29 mouse cellular contexts compared by ENCODE assay signal in genomic region chr5:129664090-129664489, GRCm38 (mm10). TPM values are rescaled to one million over a fixed set of nuclear protein-coding genes. Genes with fewer than 3 reads are reported as not detected.
"Had no signal": no experiment of that assay in that cellular context is flagged by ENCODE, and none has a peak within 500 bp of the region (broad histone marks: within the 10 kb centered on the region; RNA-seq: fewer than 3 reads in every experiment).

No protein-coding gene starts in this region.

- H3K27ac ChIP-seq: hindbrain, embryonic 13.5 days; hindbrain, embryonic 15.5 days; hindbrain, postnatal 0 days; kidney, embryonic 15.5 days; kidney, postnatal 0 days; limb, embryonic 13.5 days; limb, embryonic 15.5 days; liver, embryonic 13.5 days had no signal

- ATAC-seq: hindbrain, postnatal 0 days; intestine, embryonic 16.5 days had no signal

- H3K4me3 ChIP-seq: heart, embryonic 12.5 days; hindbrain, embryonic 13.5 days; hindbrain, embryonic 15.5 days; kidney, embryonic 15.5 days; limb, embryonic 13.5 days; limb, embryonic 15.5 days; liver, embryonic 13.5 days had no signal

- H3K9me3 ChIP-seq: heart, embryonic 12.5 days; hindbrain, embryonic 13.5 days; hindbrain, embryonic 15.5 days; kidney, embryonic 15.5 days; limb, embryonic 13.5 days; limb, embryonic 15.5 days; liver, embryonic 13.5 days had no signal

- H3K4me2 ChIP-seq: heart, embryonic 12.5 days; hindbrain, embryonic 13.5 days; hindbrain, embryonic 15.5 days; kidney, embryonic 15.5 days; limb, embryonic 13.5 days; limb, embryonic 15.5 days; liver, embryonic 13.5 days had no signal

- H3K9ac ChIP-seq: heart, embryonic 12.5 days; hindbrain, embryonic 13.5 days; hindbrain, embryonic 15.5 days; kidney, embryonic 15.5 days; limb, embryonic 13.5 days; limb, embryonic 15.5 days; liver, embryonic 13.5 days had no signal

- H3K27me3 ChIP-seq: heart, embryonic 12.5 days; hindbrain, embryonic 13.5 days; hindbrain, embryonic 15.5 days; kidney, embryonic 15.5 days; limb, embryonic 13.5 days; limb, embryonic 15.5 days; liver, embryonic 13.5 days had no signal

- DNase-seq: gastrocnemius, postnatal 14 days; gastrocnemius, postnatal 36 days; heart, adult 18-20 months; heart, postnatal 10 days; kidney, adult 11 months; kidney, adult 9 months; kidney, postnatal 14 days; kidney, postnatal 36 days; layer of hippocampus, adult 9-11 months; layer of hippocampus, postnatal 36 days; left cerebral cortex, postnatal 4 days; liver, embryonic 13.5 days had no signal

RNA-seq across cellular contexts. Expression of gene Sept14, which starts 44.2 kb away (rescaled TPM):
- polyA plus RNA-seq: heart, embryonic 12.5 days; heart, embryonic 14.5 days; heart, embryonic 16.5 days; hindbrain, embryonic 11.5 days; hindbrain, embryonic 13.5 days; hindbrain, embryonic 15.5 days; hindbrain, postnatal 0 days; intestine, embryonic 14.5 days; intestine, embryonic 16.5 days; kidney, adult 2 months; kidney, embryonic 15.5 days; large intestine, adult 2 months; limb, embryonic 11.5 days; limb, embryonic 13.5 days; limb, embryonic 15.5 days; liver, adult 2 months; liver, embryonic 13.5 days had no signal
